10 mouse cellular contexts compared by ENCODE assay signal in the genomic region with DNA sequence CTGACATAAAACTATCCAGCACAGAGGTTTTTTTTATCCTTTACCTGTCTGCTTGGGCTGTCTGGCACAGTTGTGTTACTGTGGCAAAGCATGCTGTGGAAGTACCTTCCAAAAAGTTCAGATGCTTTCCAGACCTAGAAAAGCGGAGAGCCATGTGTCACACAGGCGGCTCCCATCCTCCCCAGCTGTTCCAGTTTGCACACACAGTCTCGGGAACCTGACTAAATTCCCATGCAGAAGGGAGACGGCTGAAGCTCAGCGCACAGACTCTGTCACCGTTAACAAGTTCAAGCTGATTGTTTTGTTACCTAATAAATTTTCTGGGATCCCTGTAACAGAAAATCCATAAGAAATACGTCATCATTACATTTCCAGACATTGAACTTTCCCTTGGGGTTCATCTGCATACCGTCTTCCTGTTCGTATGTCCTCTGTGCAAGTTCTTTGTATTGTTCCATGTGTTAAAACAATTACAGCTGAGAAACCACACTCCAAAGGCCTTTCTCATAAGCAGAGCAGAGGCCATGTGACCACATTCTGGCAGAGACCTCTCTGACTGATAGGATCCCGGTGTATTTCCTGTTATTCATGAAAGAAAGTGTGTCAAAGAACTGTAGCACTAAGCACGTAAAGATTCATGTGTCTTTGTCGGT.
DNase-seq lines count a peak whose midpoint lies in the region; ATAC-seq lines count a peak whose summit lies in the region.
"Had no signal": no experiment of that assay in that cellular context is flagged by ENCODE, and none has a peak within 500 bp of the region (broad histone marks: within the 10 kb centered on the region; RNA-seq: fewer than 3 reads in every experiment).

No protein-coding gene starts in this region.

- no peaks in the 10 kb centered on the region for H3K9me3 ChIP-seq in heart, embryonic 14.5 days (ENCODE audit: control insufficient read depth, low read length)
- H3K9me3 ChIP-seq: G1E had no signal

- no peak overlapping the region for H3K4me2 ChIP-seq in heart, embryonic 14.5 days (ENCODE audit: low read length)

- peak overlapping the region; percentile 45 to 53; a peak in 3 of 4 replicates for H3K27ac ChIP-seq in heart, embryonic 14.5 days (replicated peaks in 1 of 2; ENCODE audit: control insufficient read depth in 1 of 2, insufficient read depth in 1 of 2, low read depth in 2 of 2, low read length in 2 of 2)

- H3K4me1 ChIP-seq in heart, embryonic 14.5 days (ENCODE audit: control insufficient read depth in 2 of 2, insufficient read depth in 2 of 2, low read length in 2 of 2) = peaks cover 11 to 13% of the 10 kb centered on the region in 2 experiments

- ATAC-seq in heart, embryonic 14.5 days (ENCODE audit: insufficient number of reproducible peaks, insufficient read depth, low FRiP score, low read depth) = no peak

- WGBS in heart, embryonic 14.5 days = 57% methylated on average over 12 of the region's 12 CpGs

- peaks cover 9% of the 10 kb centered on the region; the same call in 1 of the 2 replicates for H3K36me3 ChIP-seq in heart, embryonic 14.5 days (ENCODE audit: control insufficient read depth, insufficient read depth, low read length)

- H3K27me3 ChIP-seq in heart, embryonic 14.5 days (ENCODE audit: control insufficient read depth, insufficient read depth, low read length) = no peaks in the 10 kb centered on the region

- no peak overlapping the region; the same call in 1 of the 2 replicates for H3K9ac ChIP-seq in heart, embryonic 14.5 days (ENCODE audit: low read length)

- peak; percentile 98 for DNase-seq in heart, adult 11 months
- DNase-seq in heart, postnatal 4 days = no peak
- DNase-seq in CD8-positive naive resting alpha-beta T cell, adult 2 months (ENCODE audit: low read depth in 2 of 2, low spot score in 2 of 2) = peak; percentile 36 to 48
- peak; percentile 69 for DNase-seq in mesoderm, embryonic 11.5 days (ENCODE audit: low read depth, low spot score)
- DNase-seq in right cerebral cortex, adult 2 months (ENCODE audit: low spot score in 2 of 2) = no peak
- no peak for DNase-seq in frontal cortex, postnatal 25 days (ENCODE audit: low spot score in 2 of 2)
- DNase-seq in c-Kit-positive CD71-positive TER-119-positive erythroid progenitor cells, embryonic 14.5 days (ENCODE audit: low spot score) = no peak
- DNase-seq: cerebellum, postnatal 25 days had no signal

- H3K4me3 ChIP-seq in heart, embryonic 14.5 days (ENCODE audit: control insufficient read depth in 1 of 2, insufficient read depth in 1 of 2, low read depth in 1 of 2, low read length in 2 of 2) = no peak overlapping the region

Comparison
In these comparisons a context has a peak if more than half of its experiments do, and no peak if none do; other contexts are left out.
1. DNase-seq: peak in heart, adult 11 months (single experiment), CD8-positive naive resting alpha-beta T cell, adult 2 months (2 of 2) and mesoderm, embryonic 11.5 days (single experiment); none in heart, postnatal 4 days (single experiment), right cerebral cortex, adult 2 months (0 of 2), frontal cortex, postnatal 25 days (0 of 2) and c-Kit-positive CD71-positive TER-119-positive erythroid progenitor cells, embryonic 14.5 days (single experiment).